Comparison of ENCODE assay signal across 28 mouse cellular contexts in genomic region chr12:114134897-114135296, GRCm38 (mm10).
"Had no signal": no experiment of that assay in that cellular context is flagged by ENCODE, and none has a peak within 500 bp of the region (broad histone marks: within the 10 kb centered on the region; RNA-seq: fewer than 3 reads in every experiment).

No protein-coding gene starts in this region.

- H3K4me1 ChIP-seq: heart, embryonic 13.5 days; heart, embryonic 15.5 days; hindbrain, embryonic 10.5 days; hindbrain, embryonic 12.5 days; intestine, embryonic 15.5 days; limb, embryonic 13.5 days; limb, embryonic 15.5 days; liver, embryonic 12.5 days had no signal

- ATAC-seq: hindbrain, embryonic 16.5 days; inflammation-experienced regulatory T-cells, adult 6 months; intestine, embryonic 15.5 days; intestine, postnatal 0 days; liver, embryonic 12.5 days had no signal

- H3K36me3 ChIP-seq: heart, embryonic 13.5 days; heart, embryonic 15.5 days; hindbrain, embryonic 10.5 days; hindbrain, embryonic 12.5 days; intestine, embryonic 15.5 days; limb, embryonic 13.5 days; limb, embryonic 15.5 days; liver, embryonic 12.5 days had no signal

- H3K9me3 ChIP-seq: intestine, embryonic 15.5 days; limb, embryonic 15.5 days had no signal

- H3K4me2 ChIP-seq: heart, embryonic 11.5 days; heart, embryonic 13.5 days; heart, embryonic 15.5 days; hindbrain, embryonic 12.5 days; hindbrain, embryonic 14.5 days; intestine, embryonic 15.5 days; limb, embryonic 13.5 days; limb, embryonic 15.5 days; liver, embryonic 12.5 days had no signal

- H3K9ac ChIP-seq: heart, embryonic 13.5 days; heart, embryonic 15.5 days; hindbrain, embryonic 12.5 days; hindbrain, embryonic 14.5 days; intestine, embryonic 15.5 days; limb, embryonic 13.5 days; limb, embryonic 15.5 days; liver, embryonic 12.5 days; liver, embryonic 14.5 days had no signal

- H3K27me3 ChIP-seq: heart, embryonic 13.5 days; heart, embryonic 15.5 days; hindbrain, embryonic 12.5 days; intestine, embryonic 15.5 days; limb, embryonic 13.5 days; limb, embryonic 15.5 days; liver, embryonic 12.5 days had no signal

- H3K4me3 ChIP-seq: heart, adult 2 months; heart, embryonic 13.5 days; heart, embryonic 15.5 days; hindbrain, embryonic 10.5 days; hindbrain, embryonic 12.5 days; intestine, embryonic 15.5 days; limb, embryonic 13.5 days; limb, embryonic 15.5 days; liver, embryonic 12.5 days had no signal

- H3K27ac ChIP-seq: heart, adult 2 months; heart, embryonic 13.5 days; heart, embryonic 15.5 days; hindbrain, embryonic 10.5 days; hindbrain, embryonic 12.5 days; hindbrain, embryonic 14.5 days; intestine, embryonic 15.5 days; limb, embryonic 13.5 days; limb, embryonic 15.5 days; liver, embryonic 12.5 days; liver, embryonic 14.5 days had no signal

- DNase-seq: gastrocnemius, postnatal 14 days; gastrocnemius, postnatal 36 days; heart, adult 11 months; heart, adult 2 months; heart, postnatal 14 days; heart, postnatal 36 days; kidney, adult 18-20 months; kidney, adult 8-10 months; kidney, postnatal 10 days; kidney, postnatal 25 days; kidney, postnatal 4 days; layer of hippocampus, adult 9-11 months; layer of hippocampus, postnatal 36 days; left cerebral cortex, postnatal 4 days had no signal
